Mouse (Mus musculus) intestine, embryonic 15.5 days (tissue): ENCODE results near the gene Ak8. TPM values are rescaled to one million over a fixed set of nuclear protein-coding genes. Genes with fewer than 3 reads are reported as not detected.

Source experiments
- ATAC-seq: fragments of 200-750 bp; cut with Nextera tagmentation; 2 replicates; pipeline ENCODE4 v1.8.0; 2017; ENCODE audit warnings: moderate TSS enrichment, moderate library complexity
- H3K27ac ChIP-seq: fragments of 300-500 bp; sonication (generic); 2 replicates; pipeline ENCODE4 v1.5.1; 2015; ENCODE audit warnings: mild to moderate bottlenecking, inconsistent platforms
- H3K27me3 ChIP-seq: fragments of 300-500 bp; sonication (generic); replicated peaks from 2 replicates; pipeline ENCODE4 v1.6.1; 2015; ENCODE audit warnings: inconsistent platforms
- H3K36me3 ChIP-seq: fragments of 300-500 bp; sonication (generic); 2 replicates; pipeline ENCODE4 v1.6.1; 2015; ENCODE audit warnings: inconsistent platforms
- H3K4me1 ChIP-seq: fragments of 300-500 bp; sonication (generic); replicated peaks from 2 replicates; pipeline ENCODE4 v1.6.1; 2015; ENCODE audit warnings: inconsistent platforms
- H3K4me2 ChIP-seq: fragments of 300-500 bp; sonication (generic); replicated peaks from 2 replicates; pipeline ENCODE4 v1.6.1; 2015; ENCODE audit warnings: mild to moderate bottlenecking, inconsistent platforms
- H3K4me3 ChIP-seq: fragments of 300-500 bp; sonication (generic); replicated peaks from 2 replicates; pipeline ENCODE4 v1.5.1; 2015; ENCODE audit warnings: inconsistent platforms
- H3K9ac ChIP-seq: fragments of 300-500 bp; sonication (generic); 2 replicates; pipeline ENCODE4 v1.6.1; 2015; ENCODE audit warnings: inconsistent platforms
- H3K9me3 ChIP-seq: fragments of 300-500 bp; sonication (generic); 2 replicates; pipeline ENCODE4 v1.6.1; 2016; ENCODE audit warnings: inconsistent platforms
- WGBS: fragments of 180-500 bp; shearing (Covaris S2); methylation state at CpG from one replicate; pipeline ENCODE4 v1.1.7; 2015; 5-methylcytosine and 5-hydroxymethylcytosine counted together
- polyA plus RNA-seq: library from polyadenylated mRNA; unstranded; fragments of >200 nt; fragmentation: Nextera tagmentation; extraction: Ambion mirVana; gene quantifications from 2 replicates; pipeline ENCODE4 v1.2.1, GENCODE M21; 2015

Ak8 gene
- polyA plus RNA-seq, 1 experiment from 2014 or later = 0.44 TPM

- H3K4me2 ChIP-seq = no peak overlapping the region
- no peak overlapping the region for H3K4me3 ChIP-seq
- peaks cover 7% of the 10 kb centered on the region; the same call in 1 of the 2 replicates for H3K4me1 ChIP-seq
- ATAC-seq = no peak
- H3K27ac ChIP-seq = no peak overlapping the region
- no peaks in the 10 kb centered on the region for H3K9me3 ChIP-seq
- H3K9ac ChIP-seq = no peak overlapping the region
- H3K36me3 ChIP-seq = no peaks in the 10 kb centered on the region
- WGBS = 62% methylated on average over 15 of the region's 15 CpGs
- peaks cover 6% of the 10 kb centered on the region; the same call in 1 of the 2 replicates for H3K27me3 ChIP-seq
These were observed 46.8 kb downstream of the Ak8 start for GRCm38 (mm10) chr2:28746682-28747332.

GRCm38 (mm10) chr2:28747705-28748104, 47.7 kb downstream of the Ak8 start:
- H3K4me2 ChIP-seq = no peak overlapping the region
- WGBS = 76% methylated on average over 2 of the region's 2 CpGs
- H3K9ac ChIP-seq = no peak overlapping the region
- no peaks in the 10 kb centered on the region for H3K9me3 ChIP-seq
- H3K4me1 ChIP-seq = peaks cover 12% of the 10 kb centered on the region; the same call in 1 of the 2 replicates
- no peak overlapping the region for H3K4me3 ChIP-seq
- ATAC-seq = no peak
- no peaks in the 10 kb centered on the region for H3K36me3 ChIP-seq
- peaks cover 6% of the 10 kb centered on the region; the same call in 1 of the 2 replicates for H3K27me3 ChIP-seq
- H3K27ac ChIP-seq = no peak overlapping the region

GRCm38 (mm10) chr2:28751186-28751585, 51.2 kb downstream of the Ak8 start:
- ATAC-seq = no peak

GRCm38 (mm10) chr2:28751658-28752057, 51.7 kb downstream of the Ak8 start:
- peaks cover 3% of the 10 kb centered on the region; the same call in 1 of the 2 replicates for H3K27me3 ChIP-seq
- peak overlapping the region; percentile 76 for H3K4me2 ChIP-seq
- no peaks in the 10 kb centered on the region for H3K9me3 ChIP-seq
- no peaks in the 10 kb centered on the region for H3K36me3 ChIP-seq
- WGBS = 18% methylated on average over 17 of the region's 17 CpGs
- peaks cover 19% of the 10 kb centered on the region; the same call in 1 of the 2 replicates for H3K4me1 ChIP-seq
- peak overlapping the region; percentile 12; the same call in 1 of the 2 replicates for H3K9ac ChIP-seq
- H3K27ac ChIP-seq = no peak overlapping the region
- peak overlapping the region; percentile 34 for H3K4me3 ChIP-seq
- ATAC-seq = peak; percentile 36; the same call in 1 of the 2 replicates

More at GRCm38 (mm10) chr2:28751186-28751585, 51.2 kb downstream of the Ak8 start:
- no peaks in the 10 kb centered on the region for H3K36me3 ChIP-seq
- WGBS = 2% methylated on average over 17 of the region's 17 CpGs
- no peak overlapping the region for H3K27ac ChIP-seq
- H3K4me3 ChIP-seq = peak overlapping the region; percentile 34
- no peaks in the 10 kb centered on the region for H3K9me3 ChIP-seq
- peak overlapping the region; percentile 50 for H3K9ac ChIP-seq
- H3K27me3 ChIP-seq = peaks cover 6% of the 10 kb centered on the region; the same call in 1 of the 2 replicates
- H3K4me2 ChIP-seq = peak overlapping the region; percentile 76
- peaks cover 19% of the 10 kb centered on the region; the same call in 1 of the 2 replicates for H3K4me1 ChIP-seq

- H3K4me3 ChIP-seq = no peak overlapping the region
- H3K27me3 ChIP-seq = peaks cover 3% of the 10 kb centered on the region; the same call in 1 of the 2 replicates
- no peak overlapping the region for H3K9ac ChIP-seq
- no peak for ATAC-seq
- no peaks in the 10 kb centered on the region for H3K9me3 ChIP-seq
- no peak overlapping the region for H3K27ac ChIP-seq
- WGBS = 51% methylated on average over 8 of the region's 8 CpGs
- peaks cover 19% of the 10 kb centered on the region; the same call in 1 of the 2 replicates for H3K4me1 ChIP-seq
- no peaks in the 10 kb centered on the region for H3K36me3 ChIP-seq
- no peak overlapping the region for H3K4me2 ChIP-seq
These were observed 52.4 kb downstream of the Ak8 start for GRCm38 (mm10) chr2:28752388-28752787.

GRCm38 (mm10) chr2:28755451-28755850, 55.5 kb downstream of the Ak8 start:
- Histone ChIP-seq H3K9me3 (no peaks in the 10 kb centered on the region), H3K4me2 (no peak overlapping the region), H3K36me3 (no peaks in the 10 kb centered on the region), H3K9ac (no peak overlapping the region), H3K27me3 (0 out of 2 replicates have a peak, but pooled peaks cover 1% of the 10 kb centered on the region), H3K4me1 (peaks cover 19% of the 10 kb centered on the region; the same call in 1 of the 2 replicates), H3K4me3 (no peak overlapping the region), H3K27ac (no peak overlapping the region)
- ATAC-seq = no peak; the same call in 1 of the 2 replicates
- 4% methylated on average over 7 of the region's 7 CpGs for WGBS

- peaks cover 14% of the 10 kb centered on the region; the same call in 1 of the 2 replicates for H3K4me1 ChIP-seq
- WGBS = 37% methylated on average over 4 of the region's 4 CpGs
- H3K4me2 ChIP-seq = no peak overlapping the region
- no peaks in the 10 kb centered on the region for H3K9me3 ChIP-seq
- H3K9ac ChIP-seq = no peak overlapping the region
- ATAC-seq = no peak
- no peaks in the 10 kb centered on the region for H3K27me3 ChIP-seq
- no peak overlapping the region for H3K4me3 ChIP-seq
- H3K36me3 ChIP-seq = no peaks in the 10 kb centered on the region
- no peak overlapping the region for H3K27ac ChIP-seq
These were observed 56.2 kb downstream of the Ak8 start for GRCm38 (mm10) chr2:28756201-28756600.

- Histone ChIP-seq H3K4me3 (no peak overlapping the region), H3K4me1 (0 out of 2 replicates have a peak, but pooled peaks cover 3% of the 10 kb centered on the region), H3K27ac (no peak overlapping the region), H3K9me3 (no peaks in the 10 kb centered on the region), H3K36me3 (no peaks in the 10 kb centered on the region), H3K27me3 (no peaks in the 10 kb centered on the region), H3K9ac (no peak overlapping the region), H3K4me2 (no peak overlapping the region)
- no peak for ATAC-seq
- WGBS = 63% methylated on average over 4 of the region's 4 CpGs
These were observed 59.5 kb downstream of the Ak8 start for GRCm38 (mm10) chr2:28759441-28759840.

GRCm38 (mm10) chr2:28766590-28766989, 66.6 kb downstream of the Ak8 start:
- no peak overlapping the region for H3K4me3 ChIP-seq
- no peaks in the 10 kb centered on the region for H3K9me3 ChIP-seq
- no peak overlapping the region for H3K4me2 ChIP-seq
- H3K4me1 ChIP-seq = peaks cover 8% of the 10 kb centered on the region; the same call in 1 of the 2 replicates
- 74% methylated on average over 4 of the region's 4 CpGs for WGBS
- H3K27me3 ChIP-seq = no peaks in the 10 kb centered on the region
- no peaks in the 10 kb centered on the region for H3K36me3 ChIP-seq
- H3K27ac ChIP-seq = no peak overlapping the region
- no peak overlapping the region for H3K9ac ChIP-seq
- no peak for ATAC-seq

- WGBS = 76% methylated on average over 2 of the region's 2 CpGs
- Histone ChIP-seq H3K27me3 (no peaks in the 10 kb centered on the region), H3K4me3 (no peak overlapping the region), H3K27ac (no peak overlapping the region), H3K4me2 (no peak overlapping the region), H3K36me3 (no peaks in the 10 kb centered on the region), H3K4me1 (peaks cover 8% of the 10 kb centered on the region; the same call in 1 of the 2 replicates), H3K9ac (no peak overlapping the region), H3K9me3 (no peaks in the 10 kb centered on the region)
- no peak for ATAC-seq
These were observed 67.1 kb downstream of the Ak8 start for GRCm38 (mm10) chr2:28767041-28767440.

- Histone ChIP-seq H3K36me3 (no peaks in the 10 kb centered on the region), H3K4me2 (peak overlapping the region; percentile 28; the same call in 1 of the 2 replicates), H3K9ac (no peak overlapping the region; the same call in 1 of the 2 replicates), H3K27ac (peak overlapping the region; percentile 27; the same call in 1 of the 2 replicates), H3K4me3 (no peak overlapping the region), H3K4me1 (peaks cover 8% of the 10 kb centered on the region; the same call in 1 of the 2 replicates), H3K27me3 (no peaks in the 10 kb centered on the region), H3K9me3 (no peaks in the 10 kb centered on the region)
- ATAC-seq = no peak
- WGBS = 13% methylated on average over 5 of the region's 5 CpGs
These were observed 70.7 kb downstream of the Ak8 start for GRCm38 (mm10) chr2:28770697-28771096.

- Histone ChIP-seq H3K4me2 (no peak overlapping the region), H3K9me3 (no peaks in the 10 kb centered on the region), H3K27me3 (no peaks in the 10 kb centered on the region), H3K4me1 (peaks cover 8% of the 10 kb centered on the region; the same call in 1 of the 2 replicates), H3K36me3 (no peaks in the 10 kb centered on the region), H3K27ac (no peak overlapping the region), H3K9ac (no peak overlapping the region), H3K4me3 (no peak overlapping the region)
- 48% methylated on average over 8 of the region's 8 CpGs for WGBS
- ATAC-seq = no peak
These were observed 74.1 kb downstream of the Ak8 start for GRCm38 (mm10) chr2:28774073-28774472.
